ENCODE assay signal across 27 mouse cellular contexts in the genomic region with DNA sequence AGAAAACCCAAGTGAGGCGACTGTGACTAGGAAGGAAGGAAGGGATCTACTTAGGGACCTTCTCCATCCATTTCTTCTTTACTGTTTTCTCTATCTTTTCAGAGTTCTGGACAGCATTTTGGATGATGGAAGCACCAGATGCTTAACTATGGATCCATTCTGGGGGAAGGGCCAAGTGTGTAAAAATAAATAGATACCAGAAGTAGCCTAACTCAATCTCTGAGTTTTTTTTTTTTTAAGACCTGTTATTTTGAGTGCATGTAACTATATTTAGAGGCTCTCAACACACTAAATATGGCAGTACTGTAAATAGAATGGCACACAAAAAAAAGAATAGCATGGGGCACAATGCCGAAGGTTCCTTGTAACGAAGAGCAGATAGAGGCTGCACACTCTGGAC.
DNase-seq lines count a peak whose midpoint lies in the region; ATAC-seq and TF ChIP-seq lines count a peak whose summit lies in the region.
"Had no signal": no experiment of that assay in that cellular context is flagged by ENCODE, and none has a peak within 500 bp of the region (broad histone marks: within the 10 kb centered on the region; RNA-seq: fewer than 3 reads in every experiment).

No protein-coding gene starts in this region.

- H3K27me3 ChIP-seq in forebrain, postnatal 0 days (ENCODE audit: insufficient read depth, low read length), result no peaks in the 10 kb centered on the region
- H3K27me3 ChIP-seq in forebrain, embryonic 14.5 days (replicated peaks; ENCODE audit: control insufficient read depth, insufficient read depth, low read length), result no peaks in the 10 kb centered on the region
- H3K27me3 ChIP-seq in heart, embryonic 13.5 days (replicated peaks), result no peaks in the 10 kb centered on the region
- H3K27me3 ChIP-seq in heart, embryonic 16.5 days (ENCODE audit: control insufficient read depth, insufficient read depth, low read length), result no peaks in the 10 kb centered on the region
- H3K27me3 ChIP-seq: embryonic facial prominence, embryonic 13.5 days; forebrain, embryonic 12.5 days had no signal

- no peak overlapping the region for H3K4me2 ChIP-seq in forebrain, postnatal 0 days (ENCODE audit: low read depth)
- H3K4me2 ChIP-seq in forebrain, embryonic 14.5 days (ENCODE audit: low read length), result no peak overlapping the region
- no peak overlapping the region for H3K4me2 ChIP-seq in heart, embryonic 13.5 days
- H3K4me2 ChIP-seq in heart, embryonic 16.5 days (ENCODE audit: low read depth, low read length), result no peak overlapping the region
- H3K4me2 ChIP-seq: embryonic facial prominence, embryonic 13.5 days; forebrain, embryonic 12.5 days; hindbrain, embryonic 14.5 days had no signal

- peak; percentile 51 for ATAC-seq in forebrain, postnatal 0 days
- ATAC-seq in forebrain, embryonic 14.5 days, result no peak
- no peak; the same call in 1 of the 2 replicates for ATAC-seq in heart, embryonic 13.5 days (ENCODE audit: extremely low read depth, insufficient number of reproducible peaks, low FRiP score, low TSS enrichment)
- 0 out of 2 replicates have a peak, but pooled peaks have one; percentile 41 for ATAC-seq in heart, embryonic 16.5 days (replicated peaks; ENCODE audit: extremely low read depth, insufficient read depth, low FRiP score)
- ATAC-seq: activated CD4-positive, CD25-positive, alpha-beta regulatory T cell, adult 4 months; forebrain, embryonic 16.5 days; hindbrain, postnatal 0 days; inflammation-experienced regulatory T-cells, adult 6 months; intestine, embryonic 16.5 days had no signal

- peaks cover 6% of the 10 kb centered on the region; the same call in 1 of the 2 replicates for H3K4me1 ChIP-seq in forebrain, postnatal 0 days (ENCODE audit: insufficient read depth)
- H3K4me1 ChIP-seq in forebrain, embryonic 14.5 days (ENCODE audit: control insufficient read depth, insufficient read depth, low read length), result 0 out of 2 replicates have a peak, but pooled peaks cover 7% of the 10 kb centered on the region
- H3K4me1 ChIP-seq in heart, embryonic 13.5 days, result peaks cover 8% of the 10 kb centered on the region
- H3K4me1 ChIP-seq in heart, embryonic 16.5 days (ENCODE audit: control insufficient read depth, insufficient read depth, low read length), result 0 out of 2 replicates have a peak, but pooled peaks cover 5% of the 10 kb centered on the region
- H3K4me1 ChIP-seq: embryonic facial prominence, embryonic 10.5 days had no signal

- no peaks in the 10 kb centered on the region for H3K9me3 ChIP-seq in forebrain, postnatal 0 days (ENCODE audit: low read length)
- no peaks in the 10 kb centered on the region for H3K9me3 ChIP-seq in forebrain, embryonic 14.5 days (replicated peaks; ENCODE audit: control insufficient read depth, low read length)
- peaks cover 8% of the 10 kb centered on the region; the same call in 1 of the 2 replicates for H3K9me3 ChIP-seq in heart, embryonic 13.5 days
- H3K9me3 ChIP-seq in heart, embryonic 16.5 days (replicated peaks; ENCODE audit: control insufficient read depth, low read length), result peaks cover 9% of the 10 kb centered on the region; the same call in 1 of the 2 replicates
- H3K9me3 ChIP-seq: embryonic facial prominence, embryonic 13.5 days had no signal

- no peak overlapping the region for H3K9ac ChIP-seq in forebrain, postnatal 0 days
- H3K9ac ChIP-seq in forebrain, embryonic 14.5 days (ENCODE audit: low read length), result no peak overlapping the region
- H3K9ac ChIP-seq in heart, embryonic 13.5 days, result no peak overlapping the region
- no peak overlapping the region for H3K9ac ChIP-seq in heart, embryonic 16.5 days (ENCODE audit: low read length)
- H3K9ac ChIP-seq: embryonic facial prominence, embryonic 13.5 days; forebrain, embryonic 12.5 days; hindbrain, embryonic 14.5 days had no signal

- H3K4me3 ChIP-seq in forebrain, postnatal 0 days (ENCODE audit: low read depth, low read length), result no peak overlapping the region
- H3K4me3 ChIP-seq in forebrain, embryonic 14.5 days (ENCODE audit: low read depth, low read length), result no peak overlapping the region
- H3K4me3 ChIP-seq in heart, embryonic 13.5 days, result no peak overlapping the region
- no peak overlapping the region for H3K4me3 ChIP-seq in heart, embryonic 16.5 days (ENCODE audit: low read length)
- H3K4me3 ChIP-seq: embryonic facial prominence, embryonic 10.5 days; embryonic facial prominence, embryonic 13.5 days; erythroblast, embryonic 14.5 days; forebrain, embryonic 12.5 days had no signal

- 67% methylated on average over 3 of the region's 3 CpGs for WGBS in forebrain, postnatal 0 days
- 85% methylated on average over 3 of the region's 3 CpGs for WGBS in forebrain, embryonic 14.5 days
- 57% methylated on average over 3 of the region's 3 CpGs for WGBS in heart, embryonic 13.5 days
- WGBS in heart, embryonic 16.5 days, result 52% methylated on average over 3 of the region's 3 CpGs

- no peak for DNase-seq in forebrain, postnatal 0 days
- no peak for DNase-seq in forebrain, embryonic 14.5 days (ENCODE audit: low spot score)
- peak; percentile 14 for DNase-seq in heart, adult 8-10 months (ENCODE audit: low spot score)
- DNase-seq in heart, postnatal 14 days, result no peak
- DNase-seq in heart, postnatal 4 days, result no peak
- no peak for DNase-seq in heart, postnatal 25 days (ENCODE audit: low spot score)
- DNase-seq: adrenal gland, adult 8-10 months; adrenal gland, postnatal 25 days; cerebellum, adult 11-12 months; cerebellum, adult 8-10 months; cerebellum, postnatal 36 days; embryo, embryonic 11 days; gastrocnemius, postnatal 25 days; kidney, adult 18-20 months; kidney, adult 9 months had no signal

- TF ChIP-seq CTCF in forebrain, postnatal 0 days (IDR thresholded peaks at IDR 0.05; ENCODE audit: low read depth), result no peak

- intact Hi-C loops in heart, postnatal 14 days (cut with DNase I), result no loop called here
- intact Hi-C loops in heart, postnatal 25 days (cut with DNase I), result no loop called here

- H3K36me3 ChIP-seq in forebrain, postnatal 0 days (ENCODE audit: insufficient read depth), result no peaks in the 10 kb centered on the region
- H3K36me3 ChIP-seq in forebrain, embryonic 14.5 days (ENCODE audit: control insufficient read depth, insufficient read depth, low read length), result no peaks in the 10 kb centered on the region
- no peaks in the 10 kb centered on the region for H3K36me3 ChIP-seq in heart, embryonic 13.5 days
- H3K36me3 ChIP-seq in heart, embryonic 16.5 days (ENCODE audit: control insufficient read depth, insufficient read depth), result no peaks in the 10 kb centered on the region
- H3K36me3 ChIP-seq: embryonic facial prominence, embryonic 10.5 days; embryonic facial prominence, embryonic 13.5 days; forebrain, embryonic 12.5 days had no signal

- H3K27ac ChIP-seq in forebrain, postnatal 0 days (ENCODE audit: low read depth, low read length), result no peak overlapping the region
- H3K27ac ChIP-seq in forebrain, embryonic 14.5 days (ENCODE audit: low read depth, low read length), result no peak overlapping the region
- peak overlapping the region; percentile 42; the same call in 1 of the 2 replicates for H3K27ac ChIP-seq in heart, embryonic 13.5 days (replicated peaks)
- 0 out of 2 replicates have a peak overlapping the region, but pooled peaks have one; percentile 47 for H3K27ac ChIP-seq in heart, embryonic 16.5 days (ENCODE audit: low read length)
- H3K27ac ChIP-seq: embryonic facial prominence, embryonic 10.5 days; embryonic facial prominence, embryonic 13.5 days; forebrain, embryonic 12.5 days; hindbrain, embryonic 14.5 days; hindbrain, postnatal 0 days had no signal

Comparison
In these comparisons a context has a peak if more than half of its experiments do, and no peak if none do; other contexts are left out.
1. ATAC-seq: peak in forebrain, postnatal 0 days (single experiment) and heart, embryonic 16.5 days (single experiment); none in forebrain, embryonic 14.5 days (single experiment) and heart, embryonic 13.5 days (single experiment).
2. H3K27ac ChIP-seq: peak in heart, embryonic 13.5 days (single experiment) and heart, embryonic 16.5 days (single experiment); none in forebrain, postnatal 0 days (single experiment) and forebrain, embryonic 14.5 days (single experiment).